Mouse (Mus musculus): ENCODE results near the gene Cacnb4.

DNA sequence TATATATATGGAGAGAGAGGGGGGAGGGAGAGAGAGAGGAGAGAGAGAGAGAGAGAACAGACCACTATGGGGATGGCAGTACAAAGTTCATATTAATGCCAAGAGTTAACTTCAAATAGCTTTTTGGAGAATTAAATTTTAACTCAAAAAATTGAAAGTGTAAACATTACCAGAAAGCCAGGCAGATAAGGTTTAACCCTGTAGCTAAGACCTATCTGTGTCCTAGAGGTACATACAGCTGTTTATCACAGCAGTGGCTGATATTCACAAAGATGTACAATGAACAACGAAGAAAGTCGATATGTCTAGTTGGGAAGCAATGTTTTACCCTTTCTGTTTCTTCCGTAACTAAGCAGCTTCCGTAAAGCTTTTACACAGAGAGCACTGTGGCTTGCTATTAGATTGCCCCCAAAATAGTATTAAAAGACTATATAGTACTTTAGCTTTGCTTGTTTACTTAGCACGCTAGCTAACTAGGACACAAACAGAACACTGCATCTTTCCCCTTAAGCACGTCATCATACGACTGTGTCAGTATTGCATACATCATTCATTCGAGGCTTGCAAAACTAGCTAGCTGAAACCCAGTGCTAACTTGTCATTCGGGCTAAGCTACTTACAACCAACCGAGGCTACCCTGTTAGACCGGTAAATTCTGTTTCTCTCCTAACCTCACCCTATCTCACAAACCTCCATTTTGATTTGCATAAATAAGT lies 72.5 kb downstream of the Cacnb4 start:
- TF ChIP-seq POLR2A (IDR thresholded peaks at IDR 0.05; ENCODE audit: control insufficient read depth, low read depth, low read length) (no peak), CTCF (IDR thresholded peaks at IDR 0.05; ENCODE audit: control insufficient read depth, insufficient read depth, insufficient replicate concordance, low read depth, low read length) (no peak)
